Mouse (Mus musculus) neural tube, embryonic 14.5 days (tissue): ENCODE measurements around the gene Mre11a. TPM values are rescaled to one million over a fixed set of nuclear protein-coding genes. Genes with fewer than 3 reads are reported as not detected.
A peak's percentile ranks its signal among the peaks of the same experiment; 100 is the strongest.

Source experiments
- ATAC-seq: fragments of 200-750 bp; cut with Nextera tagmentation; 2 replicates; pipeline ENCODE4 v1.8.0; 2017; ENCODE audit warnings: low read depth, mild to moderate bottlenecking, moderate TSS enrichment, moderate library complexity
- H3K27ac ChIP-seq: fragments of 300-500 bp; sonication (generic); 2 replicates; pipeline ENCODE4 v1.5.1; 2014; ENCODE audit warnings: low read depth, mild to moderate bottlenecking, control low read depth, low read length, moderate library complexity, mixed read lengths
- H3K27me3 ChIP-seq: fragments of 300-500 bp; sonication (generic); 2 replicates; pipeline ENCODE4 v1.6.1; 2014; ENCODE audit warnings: low read length; ENCODE audit not compliant: control insufficient read depth, insufficient read depth
- H3K36me3 ChIP-seq: fragments of 300-500 bp; sonication (generic); 2 replicates; pipeline ENCODE4 v1.6.1; 2014; ENCODE audit warnings: low read length, mixed read lengths; ENCODE audit not compliant: control insufficient read depth, insufficient read depth
- H3K4me1 ChIP-seq: fragments of 300-500 bp; sonication (generic); 2 replicates; pipeline ENCODE4 v1.6.1; 2014; ENCODE audit warnings: low read length; ENCODE audit not compliant: control insufficient read depth, insufficient read depth
- H3K4me2 ChIP-seq: fragments of 300-500 bp; sonication (generic); 2 replicates; pipeline ENCODE4 v1.6.1; 2014; ENCODE audit warnings: mild to moderate bottlenecking, low read depth, low read length, control low read depth
- H3K4me3 ChIP-seq: fragments of 300-500 bp; sonication (generic); 2 replicates; pipeline ENCODE4 v1.5.1; 2014; ENCODE audit warnings: low read depth, low read length, control low read depth, mixed read lengths
- H3K9ac ChIP-seq: fragments of 300-500 bp; sonication (generic); replicated peaks from 2 replicates; pipeline ENCODE4 v1.6.1; 2014; ENCODE audit warnings: low read depth, mild to moderate bottlenecking, control low read depth, low read length, mixed read lengths
- H3K9me3 ChIP-seq: fragments of 300-500 bp; sonication (generic); 2 replicates; pipeline ENCODE4 v1.6.1; 2016; ENCODE audit warnings: low read length; ENCODE audit not compliant: control insufficient read depth
- WGBS: fragments of 180-500 bp; shearing (Covaris S2); extraction: QIAGEN DNeasy Blood & Tissue Kit; methylation state at CpG from one replicate; pipeline ENCODE4 v1.1.7; 2014; 5-methylcytosine and 5-hydroxymethylcytosine counted together
- polyA plus RNA-seq: library from polyadenylated mRNA; unstranded; fragments of >200 nt; fragmentation: Nextera tagmentation; extraction: Ambion mirVana; gene quantifications from 2 replicates; pipeline ENCODE4 v1.2.1, GENCODE M21; 2014

Mre11a gene
- polyA plus RNA-seq, 1 experiment from 2014 or later, result 15.6 TPM

- Histone ChIP-seq H3K4me2 (no peak overlapping the region), H3K27ac (no peak overlapping the region), H3K4me3 (no peak overlapping the region), H3K9ac (no peak overlapping the region), H3K36me3 (no peaks in the 10 kb centered on the region), H3K27me3 (peaks cover 6% of the 10 kb centered on the region), H3K4me1 (peaks cover 4% of the 10 kb centered on the region; the same call in 1 of the 2 replicates), H3K9me3 (no peaks in the 10 kb centered on the region)
- no peak for ATAC-seq
- WGBS, result 74% methylated on average over 7 of the region's 7 CpGs
These were observed 73.8 kb downstream of the Mre11a start for GRCm38 (mm10) chr9:14858170-14858706.

- H3K27ac ChIP-seq, result no peak overlapping the region
- 89% methylated on average over 3 of the region's 3 CpGs for WGBS
- peaks cover 4% of the 10 kb centered on the region; the same call in 1 of the 2 replicates for H3K4me1 ChIP-seq
- peaks cover 6% of the 10 kb centered on the region for H3K27me3 ChIP-seq
- no peak overlapping the region for H3K9ac ChIP-seq
- no peak overlapping the region for H3K4me3 ChIP-seq
- H3K36me3 ChIP-seq, result no peaks in the 10 kb centered on the region
- H3K9me3 ChIP-seq, result no peaks in the 10 kb centered on the region
- no peak overlapping the region for H3K4me2 ChIP-seq
- ATAC-seq, result no peak
These were observed 74.3 kb downstream of the Mre11a start for GRCm38 (mm10) chr9:14858782-14859181.

- Histone ChIP-seq H3K36me3 (no peaks in the 10 kb centered on the region), H3K9ac (peak within 1 kb of the TSS; percentile 55), H3K9me3 (no peaks in the 10 kb centered on the region), H3K4me1 (peaks cover 4% of the 10 kb centered on the region; the same call in 1 of the 2 replicates), H3K4me3 (peak within 1 kb of the TSS; percentile 40), H3K27me3 (peaks cover 6% of the 10 kb centered on the region), H3K27ac (no peak within 1 kb of the TSS), H3K4me2 (peak within 1 kb of the TSS; percentile 97)
- ATAC-seq, result peak; percentile 96
- 3% methylated on average over 47 of the region's 47 CpGs for WGBS
These were observed 75.6 kb downstream of the Mre11a start, which contains the start of gene Gpr83 for GRCm38 (mm10) chr9:14859868-14860639. Gpr83 (plus strand) TSS chr9:14860210.

- H3K4me2 ChIP-seq, result no peak overlapping the region
- ATAC-seq, result no peak
- no peak overlapping the region for H3K9ac ChIP-seq
- peaks cover 6% of the 10 kb centered on the region for H3K27me3 ChIP-seq
- H3K36me3 ChIP-seq, result no peaks in the 10 kb centered on the region
- no peaks in the 10 kb centered on the region for H3K9me3 ChIP-seq
- no peak overlapping the region for H3K27ac ChIP-seq
- peaks cover 4% of the 10 kb centered on the region; the same call in 1 of the 2 replicates for H3K4me1 ChIP-seq
- no peak overlapping the region for H3K4me3 ChIP-seq
- WGBS, result 94% methylated on average over 3 of the region's 3 CpGs
These were observed 78.7 kb downstream of the Mre11a start for GRCm38 (mm10) chr9:14863126-14863525.

GRCm38 (mm10) chr9:14864726-14865125, 80.3 kb downstream of the Mre11a start:
- ATAC-seq, result no peak

GRCm38 (mm10) chr9:14866957-14867356, 82.5 kb downstream of the Mre11a start:
- Histone ChIP-seq H3K4me2 (no peak overlapping the region), H3K27ac (no peak overlapping the region), H3K9me3 (no peaks in the 10 kb centered on the region), H3K27me3 (no peaks in the 10 kb centered on the region), H3K9ac (no peak overlapping the region), H3K36me3 (no peaks in the 10 kb centered on the region), H3K4me3 (no peak overlapping the region), H3K4me1 (peaks cover under 1% of the 10 kb centered on the region; the same call in 1 of the 2 replicates)
- 35% methylated on average over 7 of the region's 7 CpGs for WGBS
- peak; percentile 55; the same call in 1 of the 2 replicates for ATAC-seq

More at GRCm38 (mm10) chr9:14864726-14865125, 80.3 kb downstream of the Mre11a start:
- 83% methylated on average over 9 of the region's 9 CpGs for WGBS
- H3K4me3 ChIP-seq, result no peak overlapping the region
- no peaks in the 10 kb centered on the region for H3K9me3 ChIP-seq
- H3K4me1 ChIP-seq, result peaks cover 4% of the 10 kb centered on the region; the same call in 1 of the 2 replicates
- H3K36me3 ChIP-seq, result no peaks in the 10 kb centered on the region
- no peaks in the 10 kb centered on the region; the same call in none of the 2 replicates for H3K27me3 ChIP-seq
- no peak overlapping the region for H3K27ac ChIP-seq
- H3K9ac ChIP-seq, result no peak overlapping the region
- no peak overlapping the region for H3K4me2 ChIP-seq

GRCm38 (mm10) chr9:14868326-14868725, 83.9 kb downstream of the Mre11a start:
- ATAC-seq, result no peak
- WGBS, result 99% methylated on average over 8 of the region's 8 CpGs
- no peak overlapping the region for H3K9ac ChIP-seq

GRCm38 (mm10) chr9:14870377-14870776, 85.9 kb downstream of the Mre11a start:
- Histone ChIP-seq H3K4me2 (no peak overlapping the region), H3K9ac (no peak overlapping the region), H3K27ac (no peak overlapping the region), H3K4me1 (peaks cover 3% of the 10 kb centered on the region; the same call in 1 of the 2 replicates), H3K9me3 (no peaks in the 10 kb centered on the region), H3K36me3 (no peaks in the 10 kb centered on the region), H3K4me3 (no peak overlapping the region), H3K27me3 (no peaks in the 10 kb centered on the region)
- ATAC-seq, result no peak
- 93% methylated on average over 2 of the region's 2 CpGs for WGBS

More at GRCm38 (mm10) chr9:14868326-14868725, 83.9 kb downstream of the Mre11a start:
- peaks cover 3% of the 10 kb centered on the region; the same call in 1 of the 2 replicates for H3K4me1 ChIP-seq
- H3K36me3 ChIP-seq, result no peaks in the 10 kb centered on the region
- H3K27me3 ChIP-seq, result no peaks in the 10 kb centered on the region
- H3K4me2 ChIP-seq, result no peak overlapping the region
- H3K9me3 ChIP-seq, result no peaks in the 10 kb centered on the region
- no peak overlapping the region for H3K27ac ChIP-seq
- H3K4me3 ChIP-seq, result no peak overlapping the region

GRCm38 (mm10) chr9:14870802-14871201, 86.3 kb downstream of the Mre11a start:
- no peak overlapping the region for H3K9ac ChIP-seq
- H3K9me3 ChIP-seq, result no peaks in the 10 kb centered on the region
- 90% methylated on average over 10 of the region's 10 CpGs for WGBS
- ATAC-seq, result no peak
- H3K36me3 ChIP-seq, result no peaks in the 10 kb centered on the region
- no peak overlapping the region for H3K27ac ChIP-seq
- no peak overlapping the region for H3K4me2 ChIP-seq
- H3K4me1 ChIP-seq, result peaks cover 3% of the 10 kb centered on the region; the same call in 1 of the 2 replicates
- no peak overlapping the region for H3K4me3 ChIP-seq
- H3K27me3 ChIP-seq, result no peaks in the 10 kb centered on the region
